Mouse (Mus musculus) ES-E14 (cell line): ENCODE measurements around the gene Aldob.

Source experiments
- CHD2 ChIP-seq: IDR thresholded peaks from 2 replicates; pipeline ENCODE4 v1.6.1; 2014; ENCODE audit warnings: mild to moderate bottlenecking, low read depth, low read length, inconsistent platforms
- HCFC1 ChIP-seq: IDR thresholded peaks from 2 replicates; pipeline ENCODE4 v1.6.1; 2012; ENCODE audit warnings: low read length, inconsistent platforms, borderline replicate concordance; ENCODE audit not compliant: insufficient read depth
- ZC3H11A ChIP-seq: IDR thresholded peaks from 2 replicates; pipeline ENCODE4 v1.6.1; 2012; ENCODE audit warnings: low read depth, mild to moderate bottlenecking, inconsistent platforms, low read length, borderline replicate concordance
- ZNF384 ChIP-seq: IDR thresholded peaks from 2 replicates; pipeline ENCODE4 v1.6.1; 2012; ENCODE audit warnings: low read depth, low read length, inconsistent platforms

- TF ChIP-seq HCFC1: no peak
- no peak for TF ChIP-seq ZNF384
- TF ChIP-seq ZC3H11A: no peak
- TF ChIP-seq CHD2: no peak
These were observed 43.0 kb downstream of the Aldob start, which contains the start of gene Baat for GRCm38 (mm10) chr4:49506386-49506785.
